Mouse (Mus musculus): Measurements from ENCODE around the gene Vmn2r90.
"Not testable (repeated sequence)": the region's sequence is repeated elsewhere in the genome, so short reads cannot be mapped to it uniquely, and the experiment has no call there.

Gene Vmn2r90

DNA sequence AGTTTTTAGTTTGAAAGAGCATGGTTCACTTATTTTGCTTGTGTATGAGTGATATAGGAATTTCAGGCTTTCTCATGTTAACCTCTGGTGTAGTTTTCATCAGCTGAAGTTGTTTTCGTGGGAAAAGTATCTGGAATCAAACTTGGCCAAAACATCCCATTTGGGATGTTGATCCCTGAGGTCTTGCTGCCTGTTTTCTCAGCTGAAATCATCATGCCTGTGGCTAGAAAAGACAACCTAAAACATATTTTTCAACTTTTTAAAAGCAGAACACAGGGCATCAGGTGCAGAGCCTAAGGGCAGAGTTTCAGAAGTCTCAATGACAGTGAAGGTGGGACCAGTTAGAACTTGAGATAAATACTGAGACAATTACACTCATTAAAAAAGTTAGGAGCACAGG lies at the start of gene Vmn2r90:
Vmn2r90 (plus strand) TSS at position 301 of the 400 bp plus-strand sequence.
- DNase-seq (ENCODE audit: low read depth): no peak

- DNase-seq (ENCODE audit: low read depth): peak; percentile 7
Observed at GRCm38 (mm10) chr17:17654997-17655828, 48.3 kb upstream of the Vmn2r90 start.

- DNase-seq (ENCODE audit: low read depth): no peak
Observed at GRCm38 (mm10) chr17:17655829-17656176, 47.7 kb upstream of the Vmn2r90 start.

DNA sequence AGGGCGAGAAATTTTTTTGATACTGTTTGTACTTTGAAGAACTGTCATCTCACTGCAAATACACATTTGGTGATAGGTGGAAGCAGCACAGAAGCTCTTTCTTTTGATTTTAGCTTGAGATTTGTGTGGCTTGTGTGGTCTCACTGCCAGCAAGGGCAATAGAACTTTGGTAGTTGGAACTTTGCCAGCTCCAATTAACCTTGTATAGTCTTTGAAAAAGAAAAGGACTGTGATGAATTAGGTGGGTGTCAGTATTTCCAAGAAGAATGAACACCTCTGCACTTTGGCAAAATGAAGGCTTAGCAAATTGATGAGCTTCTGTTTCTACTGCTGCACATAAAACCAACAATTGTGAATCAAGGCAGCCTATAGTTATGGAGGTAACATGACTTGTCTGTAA lies 24.8 kb upstream of the Vmn2r90 start:
- no peak for DNase-seq (ENCODE audit: low read depth)

DNA sequence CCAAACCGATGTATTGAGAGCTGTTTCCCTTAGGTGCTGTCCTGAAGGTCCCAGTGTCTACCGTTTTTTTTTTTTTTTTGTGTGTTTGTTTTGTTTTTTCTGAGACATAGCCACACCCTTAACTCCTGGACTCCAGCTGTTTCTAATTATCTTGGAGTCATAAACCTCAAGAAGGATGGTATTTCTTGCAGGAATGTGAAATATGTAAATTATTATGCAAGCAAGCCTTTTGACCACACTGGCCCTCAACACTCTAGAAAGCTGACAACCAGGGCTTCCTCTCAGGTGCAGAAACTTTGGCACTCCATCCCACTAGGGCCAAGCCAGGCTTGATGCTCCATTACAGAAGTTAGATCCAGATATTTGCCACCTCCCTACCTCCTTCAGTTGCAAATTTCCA lies 12.9 kb upstream of the Vmn2r90 start:
- DNase-seq (ENCODE audit: low read depth): no peak

GRCm38 (mm10) chr17:17732396-17732795 lies 28.8 kb downstream of the Vmn2r90 start:
- not testable (repeated sequence) for DNase-seq (ENCODE audit: low read depth)

DNA sequence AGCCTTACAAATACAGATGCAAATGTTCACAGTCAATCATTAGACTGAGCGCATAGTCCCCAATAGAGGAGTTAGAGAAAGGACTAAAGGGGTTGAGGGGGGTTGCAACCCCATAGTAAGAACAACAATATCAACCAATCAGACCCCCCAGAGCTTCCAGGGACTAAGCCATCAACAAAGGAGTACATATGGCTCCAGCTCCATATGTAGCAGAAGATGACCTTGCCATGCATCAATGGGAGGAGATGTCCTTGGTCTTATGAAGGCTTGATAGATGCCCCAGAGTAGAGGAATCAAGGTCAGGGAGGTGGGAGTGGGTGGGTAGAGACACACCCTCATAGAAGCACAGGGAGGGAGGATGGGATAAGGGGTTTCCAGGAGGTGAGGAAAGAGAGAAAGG lies 35.1 kb downstream of the Vmn2r90 start:
- no peak for DNase-seq (ENCODE audit: low read depth)

GRCm38 (mm10) chr17:17739300-17739699 lies 35.8 kb downstream of the Vmn2r90 start:
- not testable (repeated sequence) for DNase-seq (ENCODE audit: low read depth)

GRCm38 (mm10) chr17:17739936-17740335 lies 36.4 kb downstream of the Vmn2r90 start:
- DNase-seq (ENCODE audit: low read depth): not testable (repeated sequence)

- not testable (repeated sequence) for DNase-seq (ENCODE audit: low read depth)
Observed at GRCm38 (mm10) chr17:17741516-17741915, 38.0 kb downstream of the Vmn2r90 start.

DNA sequence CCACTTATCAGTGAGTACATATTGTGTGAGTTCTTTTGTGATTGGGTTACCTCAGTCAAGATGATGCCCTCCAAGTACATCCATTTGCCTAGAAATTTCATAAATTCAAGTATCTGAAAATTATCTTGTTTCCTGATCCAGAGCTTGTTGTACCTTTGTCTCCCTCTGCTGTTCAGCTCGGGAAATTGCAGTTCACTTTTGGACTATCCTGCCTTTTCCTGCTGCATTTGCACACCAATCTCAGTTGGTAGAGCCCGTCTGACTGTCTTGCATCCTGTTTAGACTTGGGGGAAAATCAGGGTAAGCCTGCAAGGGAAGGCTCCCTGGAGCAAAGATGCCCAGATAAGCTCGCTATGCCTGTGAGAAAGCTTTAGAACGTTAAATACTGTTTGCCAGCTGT lies 45.8 kb downstream of the Vmn2r90 start:
- DNase-seq (ENCODE audit: low read depth): peak; percentile 69

GRCm38 (mm10) chr17:17762614-17763293 lies 59.2 kb downstream of the Vmn2r90 start:
- DNase-seq (ENCODE audit: low read depth): no peak

GRCm38 (mm10) chr17:17764206-17764605 lies 60.7 kb downstream of the Vmn2r90 start:
- DNase-seq (ENCODE audit: low read depth): no peak

- DNase-seq (ENCODE audit: low read depth): peak; percentile 79
Observed at GRCm38 (mm10) chr17:17766481-17766880, 62.9 kb downstream of the Vmn2r90 start.
